21 mouse cellular contexts compared by ENCODE assay signal in the genomic region with DNA sequence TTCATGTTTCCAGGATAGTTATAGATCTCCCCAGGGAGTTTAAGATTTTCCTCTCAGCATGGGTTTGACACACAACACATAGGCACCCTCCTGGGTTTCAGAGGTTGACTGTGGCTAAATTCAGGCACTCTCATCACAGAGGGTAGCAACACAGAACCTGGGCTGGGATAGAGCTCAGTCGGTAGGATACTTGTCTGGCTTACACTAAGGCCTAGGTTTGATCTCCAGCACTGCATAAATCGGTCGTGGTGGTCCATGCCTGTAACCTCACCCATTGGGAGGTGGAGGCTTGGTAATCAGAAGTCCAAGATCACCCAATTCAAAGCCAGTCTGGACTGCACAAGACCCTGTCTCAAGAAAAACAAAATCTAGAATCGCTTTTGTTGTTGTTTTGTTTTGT.
DNase-seq lines count a peak whose midpoint lies in the region; ATAC-seq and TF ChIP-seq lines count a peak whose summit lies in the region.
"Had no signal": no experiment of that assay in that cellular context is flagged by ENCODE, and none has a peak within 500 bp of the region (broad histone marks: within the 10 kb centered on the region; RNA-seq: fewer than 3 reads in every experiment).

No protein-coding gene starts in this region.

- peaks cover 30% of the 10 kb centered on the region for H3K4me1 ChIP-seq in forebrain, embryonic 11.5 days (replicated peaks; ENCODE audit: control insufficient read depth, insufficient read depth, low read length)
- peaks cover 77% of the 10 kb centered on the region for H3K4me1 ChIP-seq in hindbrain, embryonic 12.5 days
- peaks cover 80% of the 10 kb centered on the region for H3K4me1 ChIP-seq in neural tube, embryonic 13.5 days (replicated peaks)

- DNase-seq in left cerebral cortex, adult 2 months (ENCODE audit: extremely low spot score in 1 of 2, low spot score in 2 of 2) = no peak
- no peak for DNase-seq in left cerebral cortex, adult 8-10 months (ENCODE audit: low spot score in 2 of 2)
- DNase-seq in forebrain, embryonic 11.5 days (ENCODE audit: low spot score) = no peak
- no peak for DNase-seq in lung, postnatal 4 days
- DNase-seq: adrenal gland, postnatal 14 days; cerebellum, adult 8-10 months; heart, adult 18-20 months; kidney, adult 18-20 months; kidney, postnatal 10 days; spleen, adult 18-20 months; thymus, adult 2 months had no signal

- no peak for ATAC-seq in forebrain, embryonic 11.5 days (replicated peaks; ENCODE audit: low FRiP score)
- ATAC-seq in hindbrain, embryonic 12.5 days (ENCODE audit: low FRiP score) = no peak
- no peak for ATAC-seq in neural tube, embryonic 13.5 days (ENCODE audit: low read depth)
- ATAC-seq in megakaryocyte, adult 5-6 weeks (ENCODE audit: poor library complexity, severe bottlenecking) = no peak
- ATAC-seq: activated CD4-positive, CD25-positive, alpha-beta regulatory T cell, adult 4 months had no signal

- peak overlapping the region; percentile 21; the same call in 1 of the 2 replicates for H3K27ac ChIP-seq in left cerebral cortex, adult 2 months
- peak overlapping the region; percentile 81 for H3K27ac ChIP-seq in forebrain, embryonic 11.5 days (ENCODE audit: low read depth, low read length)
- peak overlapping the region; percentile 91 for H3K27ac ChIP-seq in hindbrain, embryonic 12.5 days
- peak overlapping the region; percentile 4; the same call in 1 of the 2 replicates for H3K27ac ChIP-seq in neural tube, embryonic 13.5 days (replicated peaks)
- H3K27ac ChIP-seq: limb, embryonic 13.5 days; liver, embryonic 14.5 days; stomach, embryonic 15.5 days had no signal

- H3K27me3 ChIP-seq in forebrain, embryonic 11.5 days (ENCODE audit: control insufficient read depth, insufficient read depth, low read length) = no peaks in the 10 kb centered on the region
- H3K27me3 ChIP-seq in hindbrain, embryonic 12.5 days = no peaks in the 10 kb centered on the region
- no peaks in the 10 kb centered on the region for H3K27me3 ChIP-seq in neural tube, embryonic 13.5 days
- H3K27me3 ChIP-seq: hindbrain, embryonic 15.5 days; limb, embryonic 13.5 days; Patski; stomach, embryonic 15.5 days had no signal

- 34% methylated on average over 4 of the region's 4 CpGs for WGBS in forebrain, embryonic 11.5 days
- WGBS in hindbrain, embryonic 12.5 days = 23% methylated on average over 4 of the region's 4 CpGs
- 34% methylated on average over 4 of the region's 4 CpGs for WGBS in neural tube, embryonic 13.5 days

- no peak overlapping the region for H3K9ac ChIP-seq in forebrain, embryonic 11.5 days (ENCODE audit: low read length)
- no peak overlapping the region for H3K9ac ChIP-seq in hindbrain, embryonic 12.5 days
- H3K9ac ChIP-seq in neural tube, embryonic 13.5 days = no peak overlapping the region
- H3K9ac ChIP-seq: limb, embryonic 13.5 days; liver, embryonic 14.5 days; stomach, embryonic 15.5 days had no signal

- no peaks in the 10 kb centered on the region for H3K36me3 ChIP-seq in forebrain, embryonic 11.5 days (ENCODE audit: control insufficient read depth, insufficient read depth, low read length)
- no peaks in the 10 kb centered on the region for H3K36me3 ChIP-seq in hindbrain, embryonic 12.5 days
- peaks cover 2% of the 10 kb centered on the region; the same call in 1 of the 2 replicates for H3K36me3 ChIP-seq in neural tube, embryonic 13.5 days
- H3K36me3 ChIP-seq: hindbrain, embryonic 15.5 days; limb, embryonic 13.5 days; stomach, embryonic 15.5 days had no signal

- no peak overlapping the region for H3K4me2 ChIP-seq in forebrain, embryonic 11.5 days (ENCODE audit: low read depth, low read length, severe bottlenecking)
- no peak overlapping the region for H3K4me2 ChIP-seq in hindbrain, embryonic 12.5 days (replicated peaks)
- H3K4me2 ChIP-seq in neural tube, embryonic 13.5 days = no peak overlapping the region
- H3K4me2 ChIP-seq: limb, embryonic 13.5 days; stomach, embryonic 15.5 days had no signal

- no peak for TF ChIP-seq CTCF in left cerebral cortex, adult 2 months (IDR thresholded peaks at IDR 0.05)

- no peaks in the 10 kb centered on the region for H3K9me3 ChIP-seq in forebrain, embryonic 11.5 days (ENCODE audit: control insufficient read depth, low read length)
- H3K9me3 ChIP-seq in hindbrain, embryonic 12.5 days (replicated peaks) = no peaks in the 10 kb centered on the region
- H3K9me3 ChIP-seq in neural tube, embryonic 13.5 days = no peaks in the 10 kb centered on the region
- H3K9me3 ChIP-seq: hindbrain, embryonic 15.5 days; limb, embryonic 13.5 days; stomach, embryonic 15.5 days had no signal

- H3K4me3 ChIP-seq in left cerebral cortex, adult 2 months = no peak overlapping the region
- no peak overlapping the region for H3K4me3 ChIP-seq in forebrain, embryonic 11.5 days (ENCODE audit: low read depth, low read length)
- H3K4me3 ChIP-seq in hindbrain, embryonic 12.5 days = no peak overlapping the region
- H3K4me3 ChIP-seq in neural tube, embryonic 13.5 days = no peak overlapping the region
- H3K4me3 ChIP-seq: hindbrain, embryonic 15.5 days; limb, embryonic 13.5 days; megakaryocyte, embryonic 14.5 days; stomach, embryonic 15.5 days had no signal

- intact Hi-C loops in left cerebral cortex, adult 2 months (cut with DNase I) = loop anchor here (5.0 kb wide), 1 partner anchor 64 kb away; no protein-coding TSS in a partner anchor

Comparison
In these comparisons a context has a peak if more than half of its experiments do, and no peak if none do; other contexts are left out.
1. H3K27ac ChIP-seq: peak in every context shown above with its lines; median percentile 91 in hindbrain, embryonic 12.5 days; 81 in forebrain, embryonic 11.5 days; 21 in left cerebral cortex, adult 2 months; 4 in neural tube, embryonic 13.5 days.